Mouse (Mus musculus) liver, embryonic 14.5 days (tissue): ENCODE measurements around the gene Vwa1.

Experiments
- CTCF ChIP-seq: IDR thresholded peaks from 2 replicates; pipeline ENCODE4 v1.5.1; 2016; ENCODE audit warnings: antibody characterized with exemption, low read depth, control low read depth
- EP300 ChIP-seq: IDR thresholded peaks from 2 replicates; pipeline ENCODE4 v1.6.1; 2016; ENCODE audit warnings: antibody characterized with exemption, low read depth

DNA sequence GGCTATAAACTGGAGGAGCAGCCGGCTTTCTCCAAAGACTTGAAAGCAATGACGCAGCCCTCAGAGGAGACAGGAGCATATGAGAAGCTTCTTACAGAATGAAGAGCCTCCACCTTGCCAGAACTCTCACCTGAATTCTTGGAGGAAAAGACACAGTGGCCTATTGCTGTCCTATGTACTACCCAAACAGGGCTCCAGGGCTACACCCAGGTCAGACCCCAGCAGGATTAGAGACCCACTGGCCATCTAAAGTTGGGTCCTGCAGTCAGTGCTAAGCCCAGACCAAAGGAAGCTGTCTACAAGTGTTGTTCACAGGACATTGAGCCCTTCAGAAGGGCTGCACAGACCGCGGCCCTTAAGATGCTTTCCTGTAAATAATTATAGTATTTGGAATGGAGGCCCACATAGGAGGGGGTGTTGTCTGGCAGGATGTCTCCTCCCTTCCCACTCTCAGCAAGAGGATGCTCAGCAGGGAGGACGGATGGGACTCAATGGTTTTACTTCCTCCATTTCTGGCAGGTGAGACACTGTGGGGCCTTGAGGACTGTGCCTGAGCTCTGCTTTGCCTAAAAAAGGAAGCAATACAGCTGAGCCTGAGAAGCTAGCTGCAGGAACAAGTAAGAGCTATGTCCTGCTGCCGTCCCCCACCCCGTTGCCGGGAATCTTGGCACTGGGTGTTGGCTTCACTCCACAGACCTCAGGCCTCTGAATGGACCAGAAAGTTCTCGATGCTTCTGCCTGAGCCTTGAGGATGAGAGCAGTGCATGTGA lies 658 bp upstream of the Vwa1 start:
- TF ChIP-seq CTCF (no peak), EP300 (no peak)
